Mouse (Mus musculus) hematopoietic stem cell, adult 5-6 weeks (primary cell): ENCODE data around the gene Zfp575. TPM values are rescaled to one million over a fixed set of nuclear protein-coding genes. Genes with fewer than 3 reads are reported as not detected.

Source experiments
- ATAC-seq, 2 experiments: fragments of 125-278 bp in 1 of 2; replicated peaks in 1 of 2; 2 replicates each; pipeline ENCODE4 v1.8.0; 2016 to 2017; ENCODE audit warnings: inconsistent platforms in 2 of 2, mild to moderate bottlenecking in 2 of 2, moderate number of reproducible peaks in 2 of 2, low read depth in 1 of 2, moderate TSS enrichment in 1 of 2; ENCODE audit not compliant: low FRiP score in 2 of 2, poor library complexity in 2 of 2, severe bottlenecking in 2 of 2, insufficient read depth in 1 of 2, low TSS enrichment in 1 of 2
- total RNA-seq: library from RNA; stranded (forward); fragments of 172-1452, 232-1000 nt; gene quantifications from 2 replicates; pipeline ENCODE4 v1.2.3, GENCODE M21; 2017

Zfp575 gene
- total RNA-seq, 1 experiment from 2014 or later, result not detected

DNA sequence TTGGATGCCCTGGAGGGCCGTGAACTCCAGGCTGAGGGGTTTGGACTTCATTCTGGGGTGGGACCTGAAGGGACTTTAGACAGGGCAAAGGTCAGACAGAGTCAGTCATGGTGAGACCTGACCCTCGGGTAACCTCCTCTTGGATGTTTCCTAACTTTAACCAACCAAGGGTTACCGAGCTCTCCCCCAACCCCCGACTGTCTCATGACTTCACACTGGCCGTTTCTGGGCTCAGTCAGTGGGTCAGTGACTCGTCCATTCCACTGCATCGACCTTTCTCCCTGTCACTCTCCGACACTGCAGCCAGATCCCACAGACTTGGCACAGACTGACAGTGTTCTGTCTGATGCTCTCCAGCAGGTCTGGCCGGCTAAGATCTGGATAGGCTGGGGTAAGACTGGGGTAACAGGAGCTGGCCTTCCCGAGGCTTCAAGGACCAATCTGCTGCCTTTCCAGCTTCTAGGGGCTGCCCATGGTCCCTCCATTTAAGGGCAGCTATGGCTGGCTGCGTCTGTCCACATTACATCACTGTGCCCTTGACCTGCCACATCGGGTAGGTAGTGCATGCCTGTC, 13.1 kb downstream of the Zfp575 start:
- ATAC-seq, result no peak

DNA sequence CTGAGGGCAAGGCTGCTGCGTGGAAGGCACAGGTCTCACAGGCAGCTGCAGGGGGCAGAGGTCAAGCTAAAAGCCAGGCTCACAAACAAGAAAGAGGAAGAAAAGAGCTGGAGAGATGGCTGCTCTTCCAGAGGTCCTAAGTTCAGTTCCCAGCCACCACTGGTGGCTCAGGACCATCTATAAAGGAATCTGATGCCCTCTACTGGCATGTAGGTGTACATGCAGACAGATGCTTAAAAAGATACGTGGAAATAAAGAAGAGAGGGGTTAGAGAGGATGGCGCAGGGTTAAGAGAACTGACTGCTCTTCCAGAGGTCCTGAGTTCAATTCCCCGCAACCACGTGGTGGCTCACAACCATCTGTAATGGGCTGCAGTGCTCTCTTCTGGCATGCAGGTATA, 15.0 kb downstream of the Zfp575 start:
- ATAC-seq, result no peak

DNA sequence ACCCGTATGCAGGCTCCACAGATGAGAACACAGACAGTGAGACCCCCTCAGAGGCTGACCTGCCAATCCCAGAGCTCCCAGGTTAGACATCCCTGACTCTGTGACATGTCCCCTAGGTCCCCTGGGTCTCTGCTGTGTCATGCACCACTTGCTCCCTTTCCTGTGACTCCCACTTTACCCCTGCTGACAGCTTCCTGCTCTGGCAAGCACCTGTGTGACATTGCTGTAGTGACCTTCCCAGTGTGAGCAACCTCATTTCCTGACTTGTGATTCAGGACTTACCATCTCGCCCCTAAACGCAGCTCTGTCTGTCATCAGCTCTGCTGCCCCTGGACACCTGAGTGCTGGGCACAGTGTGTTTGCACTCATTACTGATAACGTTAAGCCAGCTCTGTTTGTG, 16.4 kb downstream of the Zfp575 start:
- ATAC-seq, result no peak

DNA sequence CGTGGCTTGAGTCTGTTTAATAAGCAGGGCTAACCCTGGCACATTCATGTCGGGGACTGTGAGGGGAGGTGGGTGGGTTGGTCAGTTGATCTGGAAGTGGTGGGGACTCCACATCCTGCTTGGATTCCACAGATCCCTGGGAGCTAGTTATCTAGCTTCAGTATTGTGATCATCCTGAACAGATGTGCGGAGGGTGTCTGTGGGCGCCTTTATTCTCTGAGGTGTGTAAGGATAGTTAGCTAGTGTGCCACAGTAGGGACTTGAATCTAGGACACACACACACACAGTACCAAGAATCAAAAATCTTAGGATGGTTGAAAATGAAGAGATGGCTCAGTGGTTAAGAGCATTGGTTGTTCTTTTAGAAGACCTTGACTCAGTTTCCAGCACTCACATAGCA, 18.9 kb downstream of the Zfp575 start:
- ATAC-seq, result no peak

DNA sequence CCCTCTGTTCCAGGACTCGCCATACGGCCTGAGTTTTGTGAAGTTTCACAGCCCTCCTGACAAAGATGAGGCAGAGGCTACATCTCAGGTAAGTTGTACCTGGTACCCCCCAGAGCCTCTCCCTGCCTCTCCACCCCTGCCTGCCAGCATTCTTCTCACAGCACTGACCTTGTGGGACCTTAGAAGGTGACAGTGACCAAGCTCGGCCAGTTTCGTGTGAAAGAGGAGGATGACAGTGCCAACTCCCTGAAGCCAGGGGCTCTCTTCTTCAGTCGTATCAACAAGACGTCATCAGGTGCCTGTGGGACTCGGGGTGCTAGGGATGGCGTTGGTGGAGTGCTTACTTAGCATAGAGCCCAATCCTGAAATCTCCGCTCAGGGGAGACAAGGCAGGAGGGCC, 21.2 kb downstream of the Zfp575 start:
- no peak for ATAC-seq

DNA sequence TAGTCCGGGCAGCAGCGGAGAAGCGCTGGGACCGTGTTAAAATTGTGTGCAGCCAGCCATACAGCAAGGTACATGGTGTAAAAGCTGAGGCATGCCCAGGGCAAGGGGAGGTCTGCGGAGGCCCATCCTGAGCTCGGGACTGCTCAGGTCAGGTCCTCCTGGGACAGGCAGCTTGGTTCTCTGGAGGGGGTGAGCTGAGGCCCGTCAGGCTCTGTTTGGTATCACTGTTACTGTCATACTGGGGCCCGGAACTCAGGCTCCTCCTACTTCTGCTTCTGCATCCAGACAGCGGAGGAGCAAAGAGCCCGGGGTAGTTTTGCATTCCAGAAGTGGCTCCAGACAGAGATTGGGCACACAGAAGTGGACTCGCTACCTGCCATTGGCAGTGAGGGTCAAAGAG, 21.8 kb downstream of the Zfp575 start:
- ATAC-seq, result no peak

DNA sequence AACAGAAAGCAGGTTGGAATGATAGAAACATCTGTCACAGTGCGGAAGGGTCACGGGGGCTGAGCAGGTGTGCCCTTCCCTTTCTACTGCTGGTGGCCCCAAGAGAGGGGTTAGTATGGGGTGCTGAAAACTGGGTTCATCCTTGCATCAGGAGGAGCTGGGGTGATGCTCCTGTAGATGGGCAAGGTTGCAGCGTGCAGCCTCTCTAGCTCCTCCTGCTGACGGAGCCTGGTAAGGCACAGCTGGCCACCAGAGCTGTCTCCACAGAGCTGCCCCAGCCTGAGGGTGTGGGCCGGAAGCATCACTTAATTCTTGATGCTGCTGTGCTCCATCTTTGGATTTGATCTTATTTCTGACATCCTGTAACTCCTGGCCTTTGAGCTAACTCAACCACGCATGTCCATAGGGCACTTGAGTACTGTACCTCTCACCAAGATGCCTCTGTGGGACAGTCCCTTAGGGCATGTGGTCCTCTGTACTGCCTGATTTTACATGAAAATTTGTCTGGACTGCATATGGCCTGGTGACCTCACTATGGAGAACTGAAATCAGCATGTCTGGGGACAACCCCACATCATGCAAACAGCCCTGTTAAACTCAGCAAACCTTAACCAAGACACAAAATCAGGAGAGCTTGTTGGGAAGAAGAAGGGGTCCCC, 22.7 kb downstream of the Zfp575 start:
- peak; percentile 87 to 91 for ATAC-seq

DNA sequence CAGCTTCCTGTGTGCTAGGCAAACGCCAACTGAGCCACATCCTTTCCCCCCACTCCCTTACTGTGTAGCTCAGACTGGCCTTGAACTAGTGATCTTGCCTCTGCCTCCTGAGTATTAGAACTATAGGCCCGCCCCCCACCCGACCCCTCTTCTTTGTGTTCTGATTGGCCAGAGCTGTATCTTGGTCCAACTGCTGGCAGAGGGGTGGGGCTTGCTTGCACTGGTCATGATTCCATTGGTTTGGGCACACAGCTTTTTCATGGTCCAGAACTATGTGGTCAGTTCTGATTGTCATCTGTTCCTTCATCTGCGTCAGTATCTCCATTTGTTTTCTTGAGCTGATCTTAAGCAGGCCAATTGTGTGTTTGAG, 23.6 kb downstream of the Zfp575 start:
- ATAC-seq, result no peak

DNA sequence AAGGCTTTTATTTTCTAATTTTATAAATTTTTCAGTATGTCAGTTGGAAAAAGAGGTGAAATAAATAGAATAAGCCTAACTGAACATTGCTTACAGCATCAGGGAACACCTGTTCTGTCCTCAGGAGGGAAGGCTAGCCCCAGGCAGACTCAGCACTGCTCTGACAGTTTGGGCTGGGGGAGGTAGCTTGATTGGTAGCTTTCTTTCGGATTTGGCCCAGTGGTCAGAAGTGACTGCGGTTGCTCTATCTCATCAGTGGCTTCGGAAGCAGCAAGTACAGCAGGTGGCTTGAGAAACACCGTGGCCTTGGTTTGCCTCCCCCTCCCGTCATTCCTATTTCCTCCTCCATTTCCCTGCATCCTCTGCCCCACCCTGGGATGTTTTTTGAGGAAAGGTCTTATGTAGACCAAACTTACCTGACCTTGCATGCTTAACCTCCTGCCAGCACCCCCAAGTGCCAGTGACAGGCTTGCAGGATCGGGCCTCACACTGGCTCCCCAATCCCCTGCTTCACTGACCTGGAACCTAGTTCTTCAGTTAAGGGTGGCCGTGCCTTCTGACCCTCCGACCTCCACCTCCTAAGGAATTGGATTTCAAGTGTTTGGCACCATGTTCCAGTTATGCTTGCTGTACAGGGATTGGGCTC, 24.1 kb downstream of the Zfp575 start:
- ATAC-seq, result no peak

DNA sequence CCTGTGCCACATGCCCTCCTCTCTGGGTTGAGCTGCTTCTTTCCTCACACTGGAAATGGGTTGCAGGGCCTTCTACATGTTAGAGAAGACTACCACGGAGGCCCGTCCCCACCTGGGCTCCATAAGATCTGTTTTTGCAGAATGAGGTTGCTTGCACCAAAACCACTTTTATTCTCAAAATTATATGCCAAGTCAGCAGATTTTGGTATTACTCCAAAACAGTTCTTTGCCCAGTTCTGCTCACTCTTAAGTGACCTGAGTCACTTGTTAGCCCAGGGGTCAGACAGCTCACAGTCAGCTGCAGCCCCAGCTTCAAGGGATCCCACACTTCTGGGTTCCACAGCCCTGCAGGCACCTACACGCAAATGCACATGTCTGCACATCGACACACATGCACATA, 26.0 kb downstream of the Zfp575 start:
- no peak for ATAC-seq

DNA sequence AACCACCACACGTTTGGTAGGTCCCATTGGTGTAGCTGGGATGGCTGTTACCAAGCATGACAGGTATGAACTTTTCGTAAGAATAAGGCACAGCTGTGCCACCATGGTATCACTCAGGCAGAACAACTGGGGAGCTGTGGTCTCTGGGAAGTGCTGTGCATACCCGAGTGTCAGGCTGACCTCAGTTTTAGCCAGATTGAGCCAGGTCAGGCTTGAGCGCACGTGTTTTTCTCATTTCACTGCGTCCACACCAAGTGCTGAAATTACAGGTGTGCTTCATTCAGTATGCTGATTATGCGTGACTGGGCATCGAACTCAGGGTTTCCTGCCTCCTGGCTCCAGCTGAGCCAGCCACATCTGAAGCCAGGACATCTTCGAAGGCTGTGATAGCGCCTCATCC, 31.7 kb downstream of the Zfp575 start:
- ATAC-seq, result no peak

DNA sequence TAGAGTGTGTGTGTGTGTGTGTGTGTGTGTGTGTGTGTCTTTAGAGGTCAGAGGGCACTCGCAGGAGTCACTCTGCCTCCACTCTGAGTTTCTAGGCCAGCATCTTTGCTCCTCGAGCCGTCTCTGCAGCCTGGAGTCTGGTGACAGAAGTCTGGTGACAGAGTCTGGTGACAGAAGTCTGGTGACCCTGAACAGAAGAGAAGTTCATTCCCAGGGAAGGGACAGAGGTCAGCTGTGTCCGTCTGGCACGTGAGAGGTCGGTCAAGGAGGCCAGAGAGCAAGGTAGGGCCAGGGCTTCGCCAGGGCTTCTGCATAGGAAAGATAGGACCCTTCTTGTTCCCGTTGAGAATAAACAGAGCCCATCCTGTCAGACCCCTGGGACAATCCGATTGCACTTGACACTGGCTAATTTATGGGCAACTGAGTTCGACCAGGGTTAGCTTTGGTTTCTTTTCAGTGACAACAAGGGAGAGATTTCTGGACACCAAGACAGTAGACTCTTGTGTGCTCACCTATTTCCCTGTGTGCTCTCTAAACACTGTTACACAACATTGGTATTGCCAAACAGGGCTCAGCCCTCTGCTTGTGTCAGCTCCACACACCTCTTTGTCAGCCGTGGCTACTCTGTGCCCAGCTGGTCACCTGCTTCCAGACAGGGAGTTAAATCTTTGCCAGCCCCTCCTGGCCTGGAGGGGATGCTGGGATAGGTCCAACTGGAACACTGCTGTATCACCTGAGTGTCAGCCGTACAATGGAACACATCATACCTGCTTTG, 35.3 kb downstream of the Zfp575 start:
- peak in 1 of 2 experiments; percentile 32; a peak in 1 of 4 replicates for ATAC-seq

DNA sequence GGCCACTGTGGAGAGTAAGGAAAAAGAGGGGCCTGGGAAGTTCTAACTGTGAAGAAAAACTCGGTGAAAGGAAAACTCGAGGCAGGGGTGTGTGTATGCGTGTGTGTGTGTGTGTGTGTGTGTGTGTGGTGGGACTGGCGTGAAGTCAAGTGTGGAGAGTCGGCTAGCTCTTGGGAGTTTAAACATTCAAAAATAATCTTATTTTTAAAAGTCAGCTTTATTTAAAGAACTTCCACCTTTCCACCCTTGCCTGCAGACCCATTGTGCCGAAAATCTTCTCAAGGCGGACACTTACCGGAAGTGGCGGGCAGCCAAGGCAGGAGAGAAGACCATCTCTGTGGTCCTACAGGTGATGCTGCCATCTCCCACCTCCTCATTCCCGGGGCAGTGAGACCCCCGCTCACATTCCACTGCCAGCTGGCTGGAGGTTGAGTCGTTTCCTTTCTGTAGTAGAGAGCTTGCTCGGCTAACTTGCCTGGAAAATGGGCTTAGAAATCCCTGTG, 39.9 kb downstream of the Zfp575 start:
- no peak for ATAC-seq

DNA sequence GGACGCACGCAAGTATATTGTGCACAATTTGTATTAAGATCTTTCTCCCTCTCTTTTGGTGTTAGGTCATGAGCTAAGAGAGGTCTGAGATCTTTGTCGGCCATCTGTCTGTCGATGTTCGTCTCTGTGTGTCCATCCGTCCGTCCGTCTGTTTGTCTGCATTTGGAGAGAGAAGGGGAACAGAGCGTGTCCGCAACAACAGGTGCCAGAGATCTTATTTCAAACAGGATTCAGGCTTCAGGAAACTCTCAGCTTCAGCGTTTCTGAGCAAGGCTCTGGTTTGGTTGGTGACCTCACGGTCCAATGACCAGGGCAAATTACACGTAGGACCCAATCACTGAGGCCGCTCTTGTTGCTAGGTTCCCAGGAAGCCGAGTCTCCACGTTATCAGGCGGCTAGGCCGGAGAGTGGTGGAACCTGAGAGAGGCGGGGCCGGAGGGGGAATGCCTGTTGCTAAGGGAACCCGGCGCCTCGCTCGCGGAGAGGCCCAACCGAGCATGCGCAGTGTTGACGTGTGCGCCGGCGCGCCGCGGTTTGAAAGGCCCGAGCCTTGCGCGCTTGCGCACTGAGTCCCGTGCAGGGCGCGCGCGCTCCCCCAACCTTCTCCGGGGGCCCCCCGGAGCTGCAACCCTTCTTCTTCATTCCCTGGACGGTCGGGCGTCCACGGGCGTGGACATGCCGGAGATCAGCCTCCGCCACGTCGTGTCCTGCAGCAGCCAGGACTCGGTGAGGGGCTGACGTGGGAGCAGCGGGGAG, 40.6 kb downstream of the Zfp575 start:
- ATAC-seq, result peak; percentile 99 to 100

DNA sequence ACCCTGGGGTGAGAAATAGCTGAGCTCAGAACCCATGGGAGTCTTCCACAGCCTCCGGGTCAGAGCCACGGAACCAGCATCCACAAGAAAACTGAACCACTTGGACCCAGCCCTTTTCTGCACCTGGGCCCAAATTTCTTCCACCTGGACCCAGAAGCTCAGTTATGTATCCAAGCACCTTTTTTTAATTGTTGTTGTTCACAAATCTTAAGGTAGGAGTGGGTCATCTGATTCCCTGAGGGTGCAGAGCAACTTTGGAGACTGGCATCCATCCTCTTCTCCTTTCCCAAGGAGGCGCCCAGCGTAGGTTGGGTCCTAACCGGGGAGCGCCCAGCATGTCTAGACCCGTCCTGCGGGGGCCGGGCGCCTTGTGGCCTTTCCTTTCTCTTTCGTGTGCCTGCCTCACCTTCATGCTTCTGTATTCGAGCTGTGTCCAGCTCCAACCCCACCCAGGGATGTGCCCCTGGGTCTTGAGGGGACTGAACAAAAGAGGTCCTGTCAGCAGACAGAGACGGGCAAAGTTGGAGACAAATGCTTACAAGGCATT, 41.3 kb downstream of the Zfp575 start, which contains the start of the genes Pinlyp and Xrcc1:
Pinlyp (minus strand) TSS at position 51 of the 547 bp plus-strand sequence.
Xrcc1 (plus strand) TSS at position 222 of the 547 bp plus-strand sequence.
- ATAC-seq, result no peak; a peak in 1 of 4 replicates

DNA sequence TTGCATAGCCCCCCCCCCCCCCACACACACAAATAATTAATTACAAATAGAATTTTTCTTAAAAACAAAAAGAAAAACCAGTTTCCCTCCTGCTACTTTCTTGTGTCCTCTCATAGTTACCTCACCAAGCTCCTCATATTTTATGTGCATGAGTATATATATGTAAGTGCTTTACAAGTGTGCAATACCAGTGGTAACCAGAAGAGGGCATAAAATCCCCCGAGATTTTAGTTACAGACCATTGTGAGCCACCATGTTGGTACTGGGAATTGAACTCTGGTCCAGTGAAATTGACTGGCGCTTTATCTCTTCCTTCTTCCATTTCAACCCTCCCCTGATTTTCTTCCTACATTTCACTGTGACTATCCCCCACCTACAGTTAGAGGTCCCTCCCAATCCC, 42.9 kb downstream of the Zfp575 start:
- ATAC-seq, result no peak

DNA sequence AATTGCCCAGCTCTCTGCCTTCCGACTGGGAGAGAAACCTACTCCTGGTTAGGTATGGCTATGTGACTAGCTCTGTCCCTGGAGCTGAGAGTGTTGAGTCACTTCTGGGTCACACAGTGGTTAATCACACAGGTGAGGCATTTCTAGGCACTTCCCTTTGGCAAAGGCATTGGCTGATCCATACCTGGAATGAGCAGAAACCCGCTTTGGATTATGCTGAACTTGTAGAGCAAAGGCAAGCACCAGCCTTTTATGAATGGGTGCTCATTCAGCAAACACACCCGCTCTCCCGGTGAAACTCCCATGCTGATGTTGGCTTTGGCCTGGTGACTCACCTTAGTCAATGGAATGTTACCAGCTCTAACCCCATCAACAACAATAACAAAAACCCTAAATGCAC, 47.8 kb downstream of the Zfp575 start:
- ATAC-seq, result no peak
